Mouse (Mus musculus) gastrocnemius, postnatal 4 days (tissue): ENCODE data around the gene Pid1. TPM values are rescaled to one million over a fixed set of nuclear protein-coding genes. Genes with fewer than 3 reads are reported as not detected.

Source experiments
- DNase-seq, 2 experiments: peaks; one replicate each; pipeline ENCODE4 v3.0.0; 2021 to 2022; ENCODE audit warnings: low spot score in 2 of 2, mixed read lengths in 2 of 2
- long read RNA-seq, 2 experiments: library from polyadenylated mRNA; stranded (forward); transcript quantifications; one replicate each; pipeline ENCODE4 v2.0.0; 2021
- total RNA-seq, 2 experiments: library from RNA; stranded (reverse); gene quantifications; 2 replicates each; pipeline ENCODE4 v1.2.3; 2021

Gene Pid1
- 10 to 100 TPM; 29.1 to 33.9 TPM for total RNA-seq
- long read RNA-seq, experiment 1, transcript Pid1-208 (1 exons, 1,431 nt), result minor isoform, 5 of 56 reads
- long read RNA-seq, experiment 1, transcript Pid1-201 (3 exons, 2,664 nt), result major isoform, 47 of 56 reads
- long read RNA-seq, experiment 1, partial matches to known transcripts, result 0 of 56 reads
- long read RNA-seq, experiment 1, other reads (novel, unspliced or antisense), result 4 of 56 reads
- long read RNA-seq, experiment 2, transcript Pid1-201 (3 exons, 2,664 nt), result major isoform, 45 of 51 reads
- long read RNA-seq, experiment 2, partial matches to known transcripts, result 1 of 51 reads
- long read RNA-seq, experiment 2, other reads (novel, unspliced or antisense), result 4 of 51 reads

- no peak for DNase-seq
Observed at GRCm38 (mm10) chr1:84363967-84364366, at the start of gene Pid1. TSS of gene Pid1 (minus strand) at chr1:84364180.

GRCm38 (mm10) chr1:84409514-84409913, 45.5 kb upstream of the Pid1 start:
- peak in 1 of 2 experiments; percentile 33 for DNase-seq

DNA sequence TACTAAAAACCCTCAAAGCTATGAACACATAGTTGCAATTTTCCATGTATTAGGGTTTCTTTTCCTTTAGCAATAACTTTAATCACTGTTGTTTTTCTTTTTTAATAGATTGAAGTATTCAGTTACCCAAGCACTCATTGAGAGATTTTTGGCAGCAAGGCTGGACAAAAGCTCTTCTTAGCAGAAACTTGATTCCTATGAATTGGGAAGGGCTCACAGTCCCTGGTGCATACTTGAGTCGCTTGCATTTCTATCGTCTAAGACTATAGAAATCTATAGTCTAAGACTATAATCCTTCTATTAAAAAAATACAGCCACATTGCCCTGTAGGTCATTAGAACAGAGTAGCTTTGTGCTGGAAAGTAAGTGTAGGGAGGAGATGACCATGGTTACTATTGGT, 44.9 kb upstream of the Pid1 start:
- DNase-seq, result no peak

DNA sequence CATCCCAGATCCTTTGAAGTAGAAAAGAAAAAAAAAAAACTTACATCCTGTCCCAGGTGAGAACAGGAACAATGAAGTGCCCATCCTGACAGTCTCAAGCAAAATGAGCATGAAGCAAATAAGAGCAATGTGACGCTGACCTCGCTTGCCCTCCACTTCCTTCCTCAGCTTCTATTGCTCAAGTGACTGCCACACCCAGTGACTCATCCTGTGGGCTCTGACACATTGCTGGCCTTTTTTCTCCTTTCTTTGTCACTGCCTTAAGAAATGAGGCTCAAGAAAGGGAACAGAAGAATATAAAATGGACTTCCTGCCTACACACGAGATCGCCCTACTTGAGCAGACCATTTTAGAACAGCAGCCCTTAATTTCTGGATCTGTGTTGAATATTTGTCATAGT, 42.9 kb upstream of the Pid1 start:
- peak in 1 of 2 experiments; percentile 26 for DNase-seq

DNA sequence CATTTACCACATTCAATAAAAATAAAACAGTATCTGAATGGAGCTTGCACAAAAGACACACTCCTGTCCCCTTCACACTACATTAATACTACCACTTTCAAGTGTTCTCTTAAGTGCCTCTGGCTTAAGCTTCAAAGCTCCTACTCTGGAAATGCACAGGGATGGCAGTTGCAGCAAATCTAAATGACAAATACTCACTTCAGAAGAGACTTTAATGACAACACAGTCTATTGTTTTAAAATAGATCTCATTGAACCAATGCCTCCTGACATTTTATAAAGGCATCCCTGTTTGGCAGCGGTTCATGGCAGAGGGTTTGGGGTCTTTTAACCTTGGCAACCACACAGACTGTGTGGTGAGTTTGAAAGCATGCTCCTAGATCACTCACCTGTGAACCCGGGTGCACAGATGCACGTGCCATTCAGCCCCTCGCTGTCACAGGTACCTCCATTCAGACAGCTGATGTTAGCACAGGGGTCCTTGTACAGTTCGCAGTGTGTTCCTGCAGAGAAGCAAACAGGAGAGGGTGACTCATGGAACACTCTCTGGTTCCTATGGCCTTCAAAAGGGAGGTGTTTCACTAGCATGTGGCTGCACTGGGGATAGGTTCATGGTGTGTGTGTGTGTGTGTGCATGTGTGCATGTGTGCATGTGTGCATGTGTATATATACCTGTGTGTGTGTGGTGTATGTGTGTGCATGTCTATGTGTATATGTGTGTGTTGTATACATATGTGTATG, 41.7 kb upstream of the Pid1 start:
- no peak for DNase-seq

DNA sequence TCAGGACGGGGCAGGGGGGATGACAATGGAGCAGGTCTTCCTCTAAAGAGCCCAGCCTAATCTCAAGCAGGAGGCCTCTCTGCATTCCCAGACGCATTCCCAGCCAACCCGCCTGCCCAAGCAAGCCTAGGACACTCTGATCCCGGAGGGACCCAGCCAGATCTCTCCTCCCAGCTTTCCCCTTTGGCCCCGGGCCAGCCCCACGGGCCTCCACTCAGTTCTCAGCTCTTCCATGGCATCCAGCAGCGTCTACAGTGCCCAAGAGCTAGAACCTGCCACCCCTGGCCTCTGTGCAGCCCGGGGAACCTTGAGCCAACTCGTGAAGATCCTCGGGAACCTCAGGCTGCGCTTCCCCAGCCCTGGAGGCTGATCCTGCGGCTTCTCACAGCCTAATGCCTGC, 40.9 kb upstream of the Pid1 start:
- no peak for DNase-seq

DNA sequence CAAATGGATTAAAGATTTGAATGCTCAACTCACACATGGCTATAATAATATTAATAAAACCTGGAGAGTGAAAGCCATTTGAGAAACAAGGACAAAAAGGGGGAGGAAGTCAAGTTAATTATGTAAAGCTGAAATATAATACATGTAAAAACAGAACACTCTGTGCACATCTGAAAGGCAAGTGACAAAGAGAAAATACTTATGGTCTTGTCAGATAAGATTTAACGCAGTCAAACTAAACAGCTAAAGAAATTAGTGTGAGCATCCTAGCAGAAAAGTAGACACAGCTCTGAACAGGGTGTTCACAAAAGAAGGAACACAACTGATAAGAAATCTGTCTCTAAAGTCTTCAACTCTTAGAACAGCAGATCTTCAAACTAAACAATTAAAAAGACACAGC, 38.2 kb upstream of the Pid1 start:
- DNase-seq, result no peak

- DNase-seq, result no peak
Observed at GRCm38 (mm10) chr1:84399671-84400070, 35.7 kb upstream of the Pid1 start.

DNA sequence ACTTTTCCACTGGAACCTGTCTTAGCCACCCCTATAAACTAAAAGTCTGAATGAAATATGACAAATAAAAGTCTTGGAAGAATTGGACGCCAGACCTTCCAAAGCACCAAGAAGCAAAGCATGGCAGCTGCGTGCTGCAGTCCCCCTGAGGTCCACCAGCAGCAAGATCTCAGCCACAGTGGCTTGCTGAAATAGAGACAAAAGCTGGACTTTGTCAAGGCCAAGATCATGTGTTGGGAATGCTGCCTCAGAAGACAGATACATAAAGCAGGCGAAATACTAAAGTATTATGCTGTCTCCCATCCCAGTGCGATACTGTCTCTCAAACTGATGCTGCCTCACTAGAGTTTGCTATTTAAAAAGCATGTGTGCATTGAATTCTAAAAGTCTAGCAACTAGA, 35.1 kb upstream of the Pid1 start:
- no peak for DNase-seq

DNA sequence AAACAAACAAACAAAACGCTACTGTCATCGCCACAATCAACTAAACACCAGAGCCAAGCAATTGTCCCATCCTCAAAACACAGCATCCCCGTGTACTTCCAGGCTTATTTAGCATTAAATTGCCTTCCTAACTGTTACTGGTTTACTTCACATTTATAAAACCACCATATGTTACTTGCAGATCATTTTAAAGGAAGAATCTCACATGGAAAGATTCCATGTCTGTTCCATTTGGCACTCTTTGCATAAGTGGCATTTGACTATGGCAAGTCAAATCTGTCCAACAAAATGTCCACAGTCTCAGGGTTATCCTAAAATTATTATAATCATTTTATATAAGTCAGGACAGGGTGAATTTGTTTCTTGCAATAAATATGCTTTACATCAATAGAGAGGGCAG, 32.8 kb upstream of the Pid1 start:
- DNase-seq, result no peak

- no peak for DNase-seq
Observed at GRCm38 (mm10) chr1:84395928-84396327, 31.9 kb upstream of the Pid1 start.

DNA sequence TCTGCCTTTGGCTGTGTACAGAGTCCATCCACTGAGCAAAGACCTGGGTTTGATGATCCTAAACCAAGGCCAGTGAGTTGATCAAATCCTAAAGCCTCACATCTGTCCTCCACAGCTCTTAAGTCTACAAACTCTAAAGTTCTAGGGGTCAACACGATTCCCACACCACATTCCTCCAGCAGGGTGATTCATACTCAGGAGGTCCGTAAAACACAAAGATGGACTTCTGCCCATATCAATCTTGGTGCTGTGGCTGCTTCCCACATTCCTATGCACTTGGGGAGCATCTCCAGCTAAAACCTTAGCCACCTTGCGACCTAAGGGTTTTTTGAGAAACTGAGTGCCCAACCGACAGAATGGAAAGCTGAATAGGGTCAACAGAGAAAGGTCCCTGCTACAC, 27.0 kb upstream of the Pid1 start:
- DNase-seq, result no peak

GRCm38 (mm10) chr1:84387616-84388015, 23.6 kb upstream of the Pid1 start:
- DNase-seq, result no peak

DNA sequence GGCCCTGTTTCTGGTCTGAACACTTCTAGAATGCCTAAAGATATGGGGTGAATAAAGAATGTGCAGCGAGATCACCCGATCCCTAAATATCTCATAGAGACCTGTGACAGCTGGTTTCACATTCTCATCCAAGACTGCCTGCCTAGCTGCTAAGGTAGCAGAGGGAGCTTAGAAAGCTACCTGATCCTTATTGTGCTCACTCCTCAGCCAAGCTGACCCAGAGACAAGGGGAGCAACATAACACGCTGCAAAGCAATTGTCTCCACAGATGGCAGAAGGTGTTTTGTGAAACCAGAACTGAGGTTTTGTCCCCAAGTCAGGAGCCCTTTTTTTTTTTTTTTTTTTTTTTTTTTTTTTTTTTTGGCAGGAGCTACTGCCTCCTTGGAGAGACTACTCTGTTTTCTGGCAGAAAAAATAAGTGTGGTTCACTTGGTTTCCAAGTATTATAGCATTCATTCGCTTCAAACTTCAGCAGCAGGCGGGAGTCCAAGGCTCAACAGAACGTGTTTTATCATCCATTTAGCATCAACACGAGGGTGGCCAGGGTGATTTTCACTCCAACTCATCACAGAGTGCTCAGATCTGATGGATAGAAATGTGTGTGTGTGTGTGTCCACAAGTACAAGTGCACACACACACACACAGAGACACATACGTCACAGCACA, 22.6 kb upstream of the Pid1 start:
- peak in 1 of 2 experiments; percentile 47 for DNase-seq

- no peak for DNase-seq
Observed at GRCm38 (mm10) chr1:84382709-84383108, 18.7 kb upstream of the Pid1 start.

DNA sequence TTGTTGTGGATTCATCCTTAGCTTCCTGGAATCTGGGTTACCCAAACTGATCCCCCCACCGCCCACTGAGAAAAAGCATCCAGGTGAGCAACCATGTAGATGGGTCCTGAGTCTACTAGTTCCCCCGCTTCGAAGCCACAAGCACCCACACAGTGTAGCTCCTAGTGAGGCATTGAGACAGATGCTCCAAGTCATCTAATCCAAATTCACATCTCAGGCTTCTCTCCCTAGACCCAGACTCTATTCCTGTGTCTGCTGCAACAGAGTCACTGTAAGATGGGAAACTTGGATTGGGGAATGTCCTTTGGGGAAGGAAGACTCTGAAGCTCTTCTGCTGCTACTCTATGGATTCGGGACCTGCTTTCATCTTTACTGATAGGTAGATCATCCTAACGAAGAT, 18.1 kb upstream of the Pid1 start:
- DNase-seq, result no peak

DNA sequence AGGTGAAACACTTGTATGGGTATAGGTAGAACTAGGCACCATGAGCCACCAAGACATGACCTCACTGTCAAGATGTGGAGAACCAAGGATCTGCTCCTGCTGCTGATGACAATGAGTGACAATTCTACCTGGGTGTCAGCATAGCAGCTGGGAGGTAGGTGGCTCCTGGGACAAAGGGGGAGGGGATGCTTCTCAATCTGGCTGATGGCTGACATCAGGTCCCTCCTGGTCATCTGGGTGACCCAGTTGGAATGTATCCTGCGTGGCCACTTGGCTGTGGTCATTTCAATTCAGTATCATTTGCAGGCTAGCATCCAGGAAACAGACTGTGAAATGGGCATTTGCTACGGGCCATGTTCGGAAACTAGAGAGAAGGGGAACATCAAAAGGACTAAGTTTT, 16.9 kb upstream of the Pid1 start:
- DNase-seq, result no peak

DNA sequence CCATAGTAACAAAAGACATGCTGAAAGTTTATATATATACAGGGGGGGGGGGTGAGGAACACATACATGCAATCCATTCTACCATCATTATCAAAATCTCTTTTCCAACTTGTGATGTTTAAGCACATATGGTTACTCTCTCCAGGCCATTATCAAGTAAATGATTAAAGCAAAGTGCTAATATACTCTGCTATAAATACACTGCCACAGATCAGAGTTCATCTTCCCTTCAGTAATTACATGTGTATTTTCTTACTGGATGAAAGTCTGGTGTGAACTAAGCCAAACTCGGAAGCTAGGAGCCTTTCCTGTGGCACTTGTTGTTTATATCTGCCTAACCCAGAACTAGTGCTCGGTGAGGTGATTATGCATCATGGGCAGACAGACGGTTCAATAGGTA, 3.8 kb upstream of the Pid1 start:
- DNase-seq, result no peak

DNA sequence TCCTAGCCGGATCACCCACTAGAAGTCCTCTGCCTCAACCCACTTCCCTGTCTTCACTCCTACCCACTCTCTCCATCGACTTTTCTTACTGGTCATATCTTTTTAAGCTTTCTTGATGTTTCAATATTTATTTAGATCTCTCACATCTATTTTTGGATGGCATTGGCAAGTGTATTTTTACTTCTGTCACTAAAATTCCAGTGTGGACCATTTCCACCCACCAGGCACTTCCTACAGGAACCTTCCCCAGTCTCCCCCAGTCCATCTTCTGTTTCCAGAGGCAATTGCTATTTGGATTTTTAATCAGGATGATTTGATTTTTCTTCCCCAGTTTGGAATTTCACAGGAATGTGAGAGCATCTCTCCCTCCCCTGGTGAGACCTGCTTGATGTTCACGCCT, 2.6 kb upstream of the Pid1 start:
- no peak for DNase-seq

DNA sequence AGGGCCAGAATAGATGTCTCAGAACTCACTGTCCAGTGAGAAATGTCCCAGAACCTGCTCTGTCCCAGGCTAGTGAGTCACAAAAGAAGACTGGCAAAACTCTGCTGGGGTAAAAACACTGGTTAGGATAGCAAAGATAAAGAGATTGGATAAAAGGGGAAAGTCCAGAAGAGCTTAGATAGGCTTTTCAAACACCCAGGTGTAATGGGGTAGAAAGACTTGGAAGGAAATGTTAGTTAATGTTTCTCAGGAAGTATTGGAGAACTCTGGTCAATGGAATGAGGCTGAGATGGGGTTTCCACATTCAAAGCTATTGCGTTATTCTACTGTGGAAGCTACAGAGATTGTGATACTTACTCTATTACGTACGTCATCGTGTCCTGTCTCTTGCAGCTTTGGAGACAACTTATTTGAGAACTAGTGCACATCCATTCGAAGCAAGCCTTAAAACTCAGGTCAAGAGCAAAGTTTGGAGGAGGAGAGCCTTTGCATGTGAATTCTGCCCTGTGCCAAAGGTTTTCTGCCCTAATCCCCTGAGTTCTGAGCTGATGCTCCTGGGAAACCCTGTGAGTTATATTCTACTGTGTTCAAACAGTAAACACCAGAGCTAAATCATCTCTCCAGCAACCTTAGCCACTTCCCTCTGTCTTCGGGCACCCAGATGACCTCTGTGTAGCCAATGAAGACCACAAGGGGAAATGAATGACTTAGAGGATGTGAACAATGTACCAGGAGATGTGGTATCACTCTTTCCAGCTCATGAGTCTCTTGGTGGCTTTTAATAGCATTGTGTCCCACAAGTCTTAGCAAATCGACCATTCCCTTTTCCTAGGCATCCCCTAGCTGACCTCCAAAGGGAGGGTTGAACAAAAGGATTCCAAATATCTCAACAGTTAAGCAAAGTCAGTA, 1.0 kb downstream of the Pid1 start:
- DNase-seq, result no peak

- no peak for DNase-seq
Observed at GRCm38 (mm10) chr1:84362209-84362608, 1.8 kb downstream of the Pid1 start.
